Mouse (Mus musculus): Measurements from ENCODE around the gene Cachd1. TPM values are rescaled to one million over a fixed set of nuclear protein-coding genes. Genes with fewer than 3 reads are reported as not detected.

Gene Cachd1
- 6.5 and 8.9 TPM in 2 replicates for polyA plus RNA-seq (2021; fragmentation: Nextera tagmentation)
- long read RNA-seq, experiment 1, full-length matches to known transcripts, result 3 of 8 reads
- long read RNA-seq, experiment 1, partial matches to known transcripts, result 5 of 8 reads
- long read RNA-seq, experiment 1, other reads (novel, unspliced or antisense), result 0 of 8 reads
- long read RNA-seq, experiment 2, full-length matches to known transcripts, result 59 of 94 reads
- long read RNA-seq, experiment 2, partial matches to known transcripts, result 27 of 94 reads
- long read RNA-seq, experiment 2, other reads (novel, unspliced or antisense), result 8 of 94 reads

DNA sequence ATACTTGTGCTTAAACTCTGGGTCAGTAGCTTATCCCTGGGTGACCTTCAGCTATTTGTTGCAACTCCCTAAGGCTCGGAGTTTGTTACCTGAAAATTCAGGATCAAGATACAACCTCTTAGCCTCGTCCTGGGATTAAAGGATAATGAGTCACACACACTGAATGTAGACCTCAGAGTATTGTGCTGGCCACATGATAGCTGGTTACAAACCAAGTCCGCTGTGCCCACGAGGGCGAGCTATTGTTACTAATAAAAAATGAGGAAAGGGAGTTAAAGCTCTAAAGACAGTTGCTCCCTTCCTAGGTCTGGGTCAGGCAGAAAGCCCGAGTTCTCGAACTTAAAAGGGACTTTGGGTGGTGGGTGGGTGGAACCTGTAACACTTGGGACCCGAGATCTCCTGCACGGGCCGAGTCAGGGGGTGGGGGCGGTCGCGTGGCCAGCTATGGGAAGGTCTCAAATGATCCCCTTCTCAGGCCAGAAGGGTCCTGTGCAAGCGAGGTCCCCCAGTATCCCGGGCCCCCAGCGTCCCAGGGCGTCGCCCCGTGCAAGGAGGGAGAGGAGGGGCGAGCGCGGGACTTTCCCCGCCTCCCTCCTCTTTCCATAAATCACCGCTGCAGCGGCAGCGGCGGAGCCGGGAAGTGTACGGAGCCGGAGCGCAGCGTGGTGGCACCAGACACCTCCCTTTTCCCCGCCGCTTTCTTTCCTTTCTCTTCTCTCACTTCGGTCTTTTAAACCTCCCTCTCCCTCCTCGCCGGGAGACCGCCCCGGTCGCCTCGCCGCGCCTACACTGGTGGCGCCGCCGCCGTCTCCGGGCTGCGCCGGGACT lies at the start of gene Cachd1:
Gene Cachd1 (plus strand): TSS at position 633 of the 828 bp plus-strand sequence.

DNA sequence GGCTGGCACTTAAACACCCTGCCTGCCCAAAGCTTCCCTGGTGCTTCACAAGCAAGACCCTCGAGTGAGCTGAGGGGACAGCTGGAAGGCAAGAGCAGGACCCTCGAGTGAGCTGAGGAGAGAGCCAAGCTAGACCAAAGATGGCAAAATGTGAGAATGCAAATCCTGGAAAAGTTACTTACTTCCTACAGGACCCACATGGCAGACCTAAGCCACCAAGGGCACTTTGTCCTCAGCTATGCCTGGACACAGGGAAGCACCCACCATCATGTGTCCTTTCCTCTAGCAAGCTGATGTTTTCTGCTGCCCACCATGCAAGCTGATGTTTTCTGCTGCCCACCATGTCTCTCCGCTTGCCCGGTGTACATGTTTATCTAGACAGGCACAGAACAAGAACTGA lies 244.1 kb downstream of the Cachd1 start, which contains the start of gene Gm10577:
Gene Gm10577 (minus strand): TSS at position 101 of the 400 bp plus-strand sequence.

GRCm38 (mm10) chr4:101068786-101069153 lies 292.3 kb downstream of the Cachd1 start, which contains the start of gene Raver2:
Raver2 (plus strand) TSS chr4:101068983.

Other genes with a start within 250 kb of the Cachd1 start
- not detected in 2 replicates for gene Gm10577, start 244.0 kb downstream of the Cachd1 start, polyA plus RNA-seq (2021; fragmentation: Nextera tagmentation)

All from layer of hippocampus, adult 6 months (tissue).